Mouse (Mus musculus) midbrain, embryonic 11.5 days (tissue): Measurements from ENCODE around the gene Eif4e1b. TPM values are rescaled to one million over a fixed set of nuclear protein-coding genes. Genes with fewer than 3 reads are reported as not detected.
A peak's percentile ranks its signal among the peaks of the same experiment; 100 is the strongest.

Experiments
- ATAC-seq: fragments of 200-750 bp; cut with Nextera tagmentation; 2 replicates; pipeline ENCODE4 v1.8.0; 2017; ENCODE audit warnings: moderate TSS enrichment, moderate library complexity; ENCODE audit not compliant: low FRiP score
- DNase-seq: peaks from one replicate; pipeline ENCODE4 v3.0.0; 2015; ENCODE audit warnings: low spot score; ENCODE audit errors: missing footprints
- H3K27ac ChIP-seq: fragments of 300-500 bp; sonication (generic); 2 replicates; pipeline ENCODE4 v1.5.1; 2014; ENCODE audit warnings: low read depth, low read length
- H3K27me3 ChIP-seq: fragments of 300-500 bp; sonication (generic); 2 replicates; pipeline ENCODE4 v1.6.1; 2014; ENCODE audit warnings: mild to moderate bottlenecking, low read length, moderate library complexity, mixed read lengths; ENCODE audit not compliant: control insufficient read depth, insufficient read depth
- H3K36me3 ChIP-seq: fragments of 300-500 bp; sonication (generic); 2 replicates; pipeline ENCODE4 v1.6.1; 2014; ENCODE audit warnings: mild to moderate bottlenecking, low read length, moderate library complexity, mixed read lengths; ENCODE audit not compliant: control insufficient read depth, insufficient read depth
- H3K4me1 ChIP-seq: fragments of 300-500 bp; sonication (generic); 2 replicates; pipeline ENCODE4 v1.6.1; 2014; ENCODE audit warnings: low read length; ENCODE audit not compliant: control insufficient read depth, insufficient read depth
- H3K4me2 ChIP-seq: fragments of 300-500 bp; sonication (generic); 2 replicates; pipeline ENCODE4 v1.6.1; 2014; ENCODE audit warnings: mild to moderate bottlenecking, moderate library complexity
- H3K4me3 ChIP-seq: fragments of 300-500 bp; sonication (generic); 2 replicates; pipeline ENCODE4 v1.5.1; 2014; ENCODE audit warnings: low read depth, low read length
- H3K9ac ChIP-seq: fragments of 300-500 bp; sonication (generic); 2 replicates; pipeline ENCODE4 v1.6.1; 2014; ENCODE audit warnings: low read length
- H3K9me3 ChIP-seq: fragments of 300-500 bp; sonication (generic); 2 replicates; pipeline ENCODE4 v1.6.1; 2016; ENCODE audit warnings: low read length; ENCODE audit not compliant: control insufficient read depth
- WGBS: fragments of 180-500 bp; shearing (Covaris S2); extraction: QIAGEN DNeasy Blood & Tissue Kit; methylation state at CpG from one replicate; pipeline ENCODE4 v1.1.7; 2014; 5-methylcytosine and 5-hydroxymethylcytosine counted together
- polyA plus RNA-seq: library from polyadenylated mRNA; unstranded; fragments of >200 nt; fragmentation: Nextera tagmentation; extraction: Ambion mirVana; gene quantifications from 2 replicates; pipeline ENCODE4 v1.2.1, GENCODE M21; 2014

Gene Eif4e1b
- polyA plus RNA-seq, 1 experiment from 2014 or later = not detected

DNA sequence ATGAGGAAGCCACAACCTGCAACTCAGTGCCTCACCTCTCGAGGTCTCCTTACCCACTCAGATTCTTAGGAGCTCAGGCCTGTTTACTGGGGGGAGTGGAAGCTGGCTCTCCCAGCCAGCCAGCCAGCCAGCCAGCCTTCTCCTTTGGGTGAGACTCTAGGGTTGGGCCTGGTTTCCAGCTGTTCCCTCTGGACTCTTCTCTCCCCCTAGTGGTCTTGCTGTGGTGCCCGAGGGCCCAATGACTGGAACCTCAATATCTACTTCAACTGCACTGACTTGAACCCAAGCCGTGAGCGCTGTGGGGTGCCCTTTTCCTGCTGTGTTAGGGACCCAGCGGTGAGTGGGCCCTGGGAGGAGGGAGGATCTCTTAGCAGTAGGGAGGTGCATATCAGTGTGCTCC, 11.0 kb downstream of the Eif4e1b start:
- WGBS = 49% methylated on average over 5 of the region's 5 CpGs
- Histone ChIP-seq H3K4me2 (no peak overlapping the region), H3K9ac (no peak overlapping the region), H3K4me3 (no peak overlapping the region), H3K27me3 (peaks cover 14% of the 10 kb centered on the region), H3K9me3 (no peaks in the 10 kb centered on the region), H3K4me1 (peaks cover 6% of the 10 kb centered on the region), H3K36me3 (no peaks in the 10 kb centered on the region), H3K27ac (no peak overlapping the region)
- peak; percentile 80 for DNase-seq
- ATAC-seq = no peak

DNA sequence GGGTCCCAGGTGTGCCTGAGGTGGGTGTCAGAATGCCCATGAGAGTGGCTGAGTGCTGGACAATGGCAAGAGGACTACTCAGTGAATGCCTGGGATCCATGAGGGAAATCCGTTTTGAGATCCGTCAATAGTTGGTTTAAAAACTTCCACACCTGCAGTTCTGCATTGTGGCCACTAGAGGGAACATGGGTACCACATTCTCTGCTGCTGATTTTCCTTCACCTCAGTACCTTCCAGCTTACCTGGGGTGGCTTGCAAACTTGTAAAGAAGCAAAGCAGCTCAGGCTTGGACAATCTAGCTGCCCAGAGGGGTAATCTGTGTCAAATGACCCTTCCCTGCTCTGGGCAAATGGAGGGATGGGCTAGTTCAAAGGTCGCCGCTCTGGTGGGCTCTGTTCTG, 13.6 kb downstream of the Eif4e1b start:
- Histone ChIP-seq H3K9ac (no peak overlapping the region), H3K4me3 (no peak overlapping the region), H3K27me3 (no peaks in the 10 kb centered on the region; the same call in 1 of the 2 replicates), H3K4me2 (no peak overlapping the region), H3K4me1 (peaks cover 2% of the 10 kb centered on the region), H3K9me3 (no peaks in the 10 kb centered on the region), H3K27ac (no peak overlapping the region), H3K36me3 (no peaks in the 10 kb centered on the region)
- ATAC-seq (no peak), DNase-seq (peak; percentile 94)
- 40% methylated on average over 4 of the region's 4 CpGs for WGBS

DNA sequence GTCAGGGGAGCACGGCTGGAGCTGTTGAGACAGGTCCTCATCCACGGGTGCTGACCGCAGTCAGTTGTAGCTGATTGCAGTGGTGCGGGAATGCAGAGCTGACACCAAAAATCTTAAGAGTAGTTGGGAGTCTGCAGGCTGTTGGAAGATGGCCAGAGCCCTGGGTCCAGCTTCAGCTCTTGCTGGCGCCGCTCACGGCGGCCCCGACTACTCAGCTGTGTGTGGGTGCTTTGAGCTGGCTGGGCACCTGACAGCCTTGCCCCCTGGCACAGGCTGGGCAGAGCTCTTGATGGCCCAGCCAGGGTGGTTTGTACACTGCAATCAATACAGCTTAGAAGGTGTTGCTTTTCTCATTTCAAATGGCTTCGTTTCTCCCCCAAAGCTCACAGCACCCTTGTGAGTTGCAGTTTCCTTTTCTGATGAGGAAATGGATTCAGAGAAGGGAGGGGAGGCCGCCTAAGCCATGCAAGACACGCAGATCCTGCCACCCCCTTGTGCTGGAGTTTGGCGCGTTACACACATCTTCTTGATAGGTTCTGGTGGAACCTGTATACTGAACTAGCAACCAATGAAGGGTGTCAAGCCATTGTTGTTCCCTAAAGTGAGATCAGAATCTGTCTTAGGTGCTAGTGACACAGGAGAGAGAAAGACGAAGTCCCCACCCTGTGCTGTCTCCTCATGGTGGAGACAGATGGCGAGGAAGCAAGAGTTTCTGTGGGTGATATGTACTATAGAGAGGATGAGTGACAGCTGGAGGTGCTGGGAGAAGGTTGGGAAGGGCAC, 14.3 kb downstream of the Eif4e1b start:
- H3K4me2 ChIP-seq = no peak overlapping the region
- no peaks in the 10 kb centered on the region for H3K4me1 ChIP-seq
- WGBS = 85% methylated on average over 16 of the region's 16 CpGs
- no peaks in the 10 kb centered on the region; the same call in 1 of the 2 replicates for H3K27me3 ChIP-seq
- H3K27ac ChIP-seq = no peak overlapping the region
- DNase-seq (peak; percentile 66), ATAC-seq (no peak)
- H3K36me3 ChIP-seq = no peaks in the 10 kb centered on the region
- H3K4me3 ChIP-seq = no peak overlapping the region
- no peaks in the 10 kb centered on the region for H3K9me3 ChIP-seq
- H3K9ac ChIP-seq = no peak overlapping the region

DNA sequence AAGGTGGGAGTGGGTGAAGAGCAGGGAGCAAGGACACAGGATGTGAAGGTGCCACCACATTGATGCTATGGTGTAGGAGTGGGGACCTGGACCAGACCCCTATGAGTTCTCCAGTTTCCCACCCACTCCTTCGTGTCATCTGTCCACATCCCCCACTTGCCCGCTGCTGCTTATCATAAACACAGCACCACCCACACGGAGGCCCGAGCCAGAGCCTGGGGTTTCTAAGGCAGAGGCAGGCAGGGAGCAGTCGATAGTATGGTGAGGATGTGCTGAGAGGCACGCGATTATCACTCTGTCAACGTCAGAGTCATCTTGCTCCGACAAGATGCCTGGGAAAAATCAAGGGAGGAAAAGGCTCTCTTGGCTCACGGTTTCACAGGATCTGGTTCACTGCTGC, 14.9 kb downstream of the Eif4e1b start:
- ATAC-seq (no peak), DNase-seq (peak; percentile 47)
- Histone ChIP-seq H3K9me3 (no peaks in the 10 kb centered on the region), H3K27me3 (no peaks in the 10 kb centered on the region; the same call in 1 of the 2 replicates), H3K4me2 (no peak overlapping the region), H3K4me3 (no peak overlapping the region), H3K36me3 (no peaks in the 10 kb centered on the region), H3K4me1 (no peaks in the 10 kb centered on the region), H3K27ac (no peak overlapping the region), H3K9ac (no peak overlapping the region)
- 76% methylated on average over 10 of the region's 10 CpGs for WGBS

DNA sequence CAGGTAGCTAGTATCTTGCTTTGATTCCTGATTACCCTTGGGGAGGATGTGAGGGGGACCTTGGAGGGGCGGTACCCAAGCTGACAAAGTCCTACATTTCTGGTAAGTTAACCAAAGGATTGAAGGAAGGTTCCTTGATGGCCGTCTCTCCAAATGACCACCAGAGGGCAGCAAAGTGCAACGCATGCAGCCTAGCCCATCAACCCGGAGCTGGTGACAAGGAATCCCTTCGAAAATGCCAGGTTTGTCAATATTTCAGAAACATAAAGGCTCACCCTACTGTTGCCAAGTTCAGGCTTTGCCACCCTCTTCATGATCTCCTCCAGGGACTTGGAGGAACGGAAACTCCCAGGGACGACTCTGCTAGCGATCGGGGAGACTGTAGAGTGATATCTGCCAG, 15.9 kb downstream of the Eif4e1b start:
- 22% methylated on average over 9 of the region's 9 CpGs for WGBS
- no peaks in the 10 kb centered on the region; the same call in 1 of the 2 replicates for H3K27me3 ChIP-seq

GRCm38 (mm10) chr13:54800206-54800605, 16.4 kb downstream of the Eif4e1b start:
- no peak for ATAC-seq
- 78% methylated on average over 4 of the region's 4 CpGs for WGBS
- H3K27me3 ChIP-seq = no peaks in the 10 kb centered on the region; the same call in 1 of the 2 replicates

More for the DNA sequence above, 15.9 kb downstream of the Eif4e1b start:
- Histone ChIP-seq H3K4me2 (no peak overlapping the region), H3K9ac (no peak overlapping the region), H3K9me3 (no peaks in the 10 kb centered on the region), H3K4me3 (no peak overlapping the region), H3K27ac (no peak overlapping the region), H3K36me3 (no peaks in the 10 kb centered on the region), H3K4me1 (no peaks in the 10 kb centered on the region)
- DNase-seq = peak; percentile 99
- ATAC-seq = no peak

DNA sequence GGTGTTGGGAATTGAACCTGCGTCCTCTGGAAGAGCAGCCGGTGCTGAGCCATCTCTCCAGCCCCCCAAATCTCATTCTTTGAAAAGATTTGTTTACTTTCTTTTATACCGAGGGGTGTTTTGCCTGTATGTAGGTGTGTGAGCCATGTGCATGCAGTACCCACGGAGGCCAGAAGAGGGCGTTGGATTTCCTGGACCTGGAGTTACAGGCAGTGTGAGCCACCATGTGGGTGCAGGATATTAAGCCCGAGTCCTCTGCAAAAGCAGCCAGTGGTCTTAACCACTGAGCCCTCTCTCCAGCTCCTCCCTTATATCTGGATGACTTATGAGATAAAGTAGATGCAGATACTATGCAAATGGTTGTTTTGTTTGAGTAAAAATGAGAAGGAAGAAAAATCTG, 19.2 kb downstream of the Eif4e1b start:
- Histone ChIP-seq H3K4me1 (0 out of 2 replicates have a peak, but pooled peaks cover 2% of the 10 kb centered on the region), H3K4me2 (no peak overlapping the region), H3K9ac (no peak overlapping the region), H3K27me3 (no peaks in the 10 kb centered on the region; the same call in 1 of the 2 replicates), H3K36me3 (no peaks in the 10 kb centered on the region), H3K9me3 (no peaks in the 10 kb centered on the region), H3K27ac (no peak overlapping the region), H3K4me3 (no peak overlapping the region)
- DNase-seq = peak; percentile 83
- no peak for ATAC-seq
- WGBS = 84% methylated on average over 6 of the region's 6 CpGs

More at GRCm38 (mm10) chr13:54800206-54800605, 16.4 kb downstream of the Eif4e1b start:
- DNase-seq = peak; percentile 72
- Histone ChIP-seq H3K4me2 (no peak overlapping the region), H3K9ac (no peak overlapping the region), H3K36me3 (no peaks in the 10 kb centered on the region), H3K9me3 (no peaks in the 10 kb centered on the region), H3K4me3 (no peak overlapping the region), H3K4me1 (no peaks in the 10 kb centered on the region), H3K27ac (no peak overlapping the region)

- no peaks in the 10 kb centered on the region; the same call in 1 of the 2 replicates for H3K27me3 ChIP-seq
Observed at GRCm38 (mm10) chr13:54805134-54805838, 21.5 kb downstream of the Eif4e1b start.

More at GRCm38 (mm10) chr13:54805134-54805838, 21.5 kb downstream of the Eif4e1b start:
- Histone ChIP-seq H3K4me3 (no peak overlapping the region), H3K4me2 (no peak overlapping the region), H3K36me3 (no peaks in the 10 kb centered on the region), H3K27ac (no peak overlapping the region), H3K4me1 (0 out of 2 replicates have a peak, but pooled peaks cover 2% of the 10 kb centered on the region), H3K9me3 (no peaks in the 10 kb centered on the region), H3K9ac (no peak overlapping the region)
- 42% methylated on average over 21 of the region's 21 CpGs for WGBS
- DNase-seq (peak; percentile 90), ATAC-seq (no peak; the same call in 1 of the 2 replicates)
